Mouse (Mus musculus) cortical plate, adult 2 months (tissue): ENCODE data around the gene Cadm4.

Experiments
- CTCF ChIP-seq: fragments of 200-500 bp; IDR thresholded peaks from 2 replicates; pipeline ENCODE4 v1.5.1; 2011; ENCODE audit warnings: mild to moderate bottlenecking, control low read depth, low read length; ENCODE audit not compliant: insufficient read depth; ENCODE audit errors: extremely low read depth
- POLR2A ChIP-seq: fragments of 200-500 bp; IDR thresholded peaks from 2 replicates; pipeline ENCODE4 v1.6.1; 2011; ENCODE audit warnings: mild to moderate bottlenecking, low read length, control low read depth; ENCODE audit not compliant: insufficient read depth; ENCODE audit errors: extremely low read depth

DNA sequence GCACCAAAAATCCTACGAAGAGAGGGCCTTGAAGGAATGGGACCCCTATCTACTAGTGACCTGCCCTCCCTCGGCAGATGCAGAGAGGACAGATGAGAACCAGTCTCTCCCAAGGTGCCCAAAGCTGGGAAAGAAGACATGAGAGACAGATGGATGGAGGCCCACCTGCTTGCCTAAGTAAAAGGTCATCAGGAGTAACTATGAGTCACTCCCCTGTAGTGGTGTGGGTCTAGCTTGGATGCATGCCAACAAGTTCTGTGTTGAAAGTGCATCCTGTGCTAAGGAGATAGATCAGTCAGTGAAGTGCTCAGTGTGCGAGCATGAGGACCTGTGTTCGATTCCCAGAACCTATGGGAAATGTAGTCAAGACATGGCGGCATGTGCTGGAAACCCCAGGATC is 2.9 kb upstream of the Cadm4 start:
- TF ChIP-seq CTCF (no peak), POLR2A (no peak)
